ENCODE assay signal across 11 mouse cellular contexts in the genomic region with DNA sequence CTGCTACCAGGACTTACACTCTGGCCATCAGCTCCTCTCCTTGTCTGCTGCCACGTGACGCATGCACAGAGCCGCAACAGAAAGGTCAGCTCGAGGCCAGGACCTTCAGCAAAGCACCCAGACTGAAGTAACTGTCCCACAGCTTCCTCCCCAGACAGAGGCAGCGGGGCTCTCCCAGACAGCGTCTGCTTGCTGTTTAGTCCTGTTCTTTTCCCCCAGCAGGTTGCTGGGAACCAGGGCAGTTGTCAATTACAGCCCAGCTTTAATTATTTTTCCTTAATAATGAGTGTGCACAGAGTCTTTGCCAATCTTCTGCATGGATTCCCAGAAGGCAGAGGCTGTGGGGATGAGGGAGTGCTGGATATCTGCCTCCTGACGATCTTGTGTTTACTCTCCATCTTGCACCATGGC. TPM values are rescaled to one million over a fixed set of nuclear protein-coding genes. Genes with fewer than 3 reads are reported as not detected.
DNase-seq lines count a peak whose midpoint lies in the region; ATAC-seq lines count a peak whose summit lies in the region.
"Had no signal": no experiment of that assay in that cellular context is flagged by ENCODE, and none has a peak within 500 bp of the region (broad histone marks: within the 10 kb centered on the region; RNA-seq: fewer than 3 reads in every experiment).

No protein-coding gene starts in this region.

- H3K27me3 ChIP-seq in midbrain, embryonic 15.5 days (replicated peaks), result no peaks in the 10 kb centered on the region
- no peaks in the 10 kb centered on the region for H3K27me3 ChIP-seq in midbrain, embryonic 13.5 days
- no peaks in the 10 kb centered on the region for H3K27me3 ChIP-seq in forebrain, embryonic 11.5 days (ENCODE audit: control insufficient read depth, insufficient read depth, low read length)

- no peak for ATAC-seq in midbrain, embryonic 15.5 days (replicated peaks)
- ATAC-seq in midbrain, embryonic 13.5 days, result no peak
- peak; percentile 66 for ATAC-seq in forebrain, embryonic 11.5 days (replicated peaks; ENCODE audit: low FRiP score)
- ATAC-seq in erythroblast, adult 5-6 weeks (replicated peaks; ENCODE audit: low FRiP score, poor library complexity, severe bottlenecking), result no peak

- H3K9ac ChIP-seq in midbrain, embryonic 15.5 days, result no peak overlapping the region
- no peak overlapping the region for H3K9ac ChIP-seq in midbrain, embryonic 13.5 days (replicated peaks)
- H3K9ac ChIP-seq in forebrain, embryonic 11.5 days (ENCODE audit: low read length), result no peak overlapping the region

- no peaks in the 10 kb centered on the region for H3K9me3 ChIP-seq in midbrain, embryonic 15.5 days
- no peaks in the 10 kb centered on the region for H3K9me3 ChIP-seq in midbrain, embryonic 13.5 days
- H3K9me3 ChIP-seq in forebrain, embryonic 11.5 days (ENCODE audit: control insufficient read depth, low read length), result no peaks in the 10 kb centered on the region

- 50% methylated on average over 7 of the region's 7 CpGs for WGBS in midbrain, embryonic 15.5 days
- WGBS in midbrain, embryonic 13.5 days, result 42% methylated on average over 7 of the region's 7 CpGs
- WGBS in forebrain, embryonic 11.5 days, result 36% methylated on average over 7 of the region's 7 CpGs

- H3K4me2 ChIP-seq in midbrain, embryonic 15.5 days, result no peak overlapping the region
- no peak overlapping the region for H3K4me2 ChIP-seq in midbrain, embryonic 13.5 days (replicated peaks)
- H3K4me2 ChIP-seq in forebrain, embryonic 11.5 days (ENCODE audit: low read depth, low read length, severe bottlenecking), result no peak overlapping the region

- DNase-seq in embryo, embryonic 10 days (ENCODE audit: low spot score), result peak; percentile 45
- no peak for DNase-seq in embryo, embryonic 9.5 days (ENCODE audit: extremely low spot score)
- no peak for DNase-seq in forebrain, embryonic 11.5 days (ENCODE audit: low spot score)
- peak; percentile 95 for DNase-seq in retina, postnatal 1 day
- no peak for DNase-seq in lung, postnatal 25 days (ENCODE audit: low spot score)
- DNase-seq: cerebellum, adult 11 months; liver had no signal

- 0 out of 2 replicates have a peak overlapping the region, but pooled peaks have one; percentile 8 for H3K27ac ChIP-seq in midbrain, embryonic 15.5 days
- H3K27ac ChIP-seq in midbrain, embryonic 13.5 days, result no peak overlapping the region
- peak overlapping the region; percentile 60; the same call in 1 of the 2 replicates for H3K27ac ChIP-seq in forebrain, embryonic 11.5 days (ENCODE audit: low read depth, low read length)

- H3K4me1 ChIP-seq in midbrain, embryonic 15.5 days, result peaks cover 3% of the 10 kb centered on the region; the same call in 1 of the 2 replicates
- H3K4me1 ChIP-seq in midbrain, embryonic 13.5 days (replicated peaks), result peaks cover 16% of the 10 kb centered on the region
- H3K4me1 ChIP-seq in forebrain, embryonic 11.5 days (replicated peaks; ENCODE audit: control insufficient read depth, insufficient read depth, low read length), result peaks cover 10% of the 10 kb centered on the region; the same call in 1 of the 2 replicates

- no peaks in the 10 kb centered on the region for H3K36me3 ChIP-seq in midbrain, embryonic 15.5 days (replicated peaks)
- no peaks in the 10 kb centered on the region for H3K36me3 ChIP-seq in midbrain, embryonic 13.5 days
- no peaks in the 10 kb centered on the region for H3K36me3 ChIP-seq in forebrain, embryonic 11.5 days (ENCODE audit: control insufficient read depth, insufficient read depth, low read length)

- no peak overlapping the region for H3K4me3 ChIP-seq in midbrain, embryonic 15.5 days
- H3K4me3 ChIP-seq in midbrain, embryonic 13.5 days (replicated peaks), result no peak overlapping the region
- no peak overlapping the region for H3K4me3 ChIP-seq in forebrain, embryonic 11.5 days (ENCODE audit: low read depth, low read length)

RNA-seq across cellular contexts. Expression of gene Dkk3, which starts 15.8 kb away (rescaled TPM):
- 25.0 and 25.6 TPM in 2 replicates for polyA plus RNA-seq in midbrain, embryonic 15.5 days (2015; fragmentation: Nextera tagmentation; extraction: Ambion mirVana)
- polyA plus RNA-seq in midbrain, embryonic 13.5 days (2015; fragmentation: Nextera tagmentation; extraction: Ambion mirVana), result 18.9 and 19.8 TPM in 2 replicates
- polyA plus RNA-seq in forebrain, embryonic 11.5 days (2014; fragmentation: Nextera tagmentation; extraction: Ambion mirVana), result 15.0 and 18.7 TPM in 2 replicates
- not detected in 2 replicates for total RNA-seq in erythroblast, adult 5-6 weeks (2015; ENCODE audit: low replicate concordance)
- total RNA-seq in erythroblast, adult 5-6 weeks (2017; ENCODE audit: low replicate concordance), result not detected in 2 replicates
- total RNA-seq: neutrophil, adult 5-6 weeks had no signal

Comparison
In these comparisons a context has a peak if more than half of its experiments do, and no peak if none do; other contexts are left out.
1. DNase-seq: peak in embryo, embryonic 10 days (single experiment) and retina, postnatal 1 day (single experiment); none in embryo, embryonic 9.5 days (single experiment), forebrain, embryonic 11.5 days (single experiment) and lung, postnatal 25 days (single experiment).